Mouse (Mus musculus): Measurements from ENCODE around the gene Pex6.
A peak's percentile ranks its signal among the peaks of the same experiment; 100 is the strongest.
"Not testable (repeated sequence)": the region's sequence is repeated elsewhere in the genome, so short reads cannot be mapped to it uniquely, and the experiment has no call there.

The Pex6 gene

DNA sequence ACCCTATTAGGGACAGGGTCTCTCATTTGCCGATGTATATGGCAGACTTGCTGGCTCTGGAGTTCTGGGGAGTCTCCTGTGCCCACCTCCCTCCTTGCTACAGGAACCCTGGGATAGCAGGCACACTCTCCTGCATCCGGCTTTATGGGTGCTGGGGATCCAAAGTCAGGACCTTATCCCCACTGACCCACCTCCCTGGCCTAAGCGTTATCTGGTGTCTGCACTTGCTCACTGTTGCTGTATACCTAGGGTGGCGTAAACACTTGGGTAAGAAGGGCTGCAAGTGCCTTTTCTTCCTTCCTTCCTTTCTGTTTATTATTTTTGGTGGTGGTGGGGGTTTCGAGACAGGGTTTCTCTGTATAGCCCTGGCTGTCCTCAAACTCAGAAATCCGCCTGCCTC, 30.0 kb downstream of the Pex6 start:
- no peak for DNase-seq

GRCm38 (mm10) chr17:46742986-46743385, 31.7 kb downstream of the Pex6 start:
- DNase-seq, result peak in 1 of 2 experiments; percentile 27

GRCm38 (mm10) chr17:46745506-46745905, 34.2 kb downstream of the Pex6 start:
- no peak for DNase-seq

DNA sequence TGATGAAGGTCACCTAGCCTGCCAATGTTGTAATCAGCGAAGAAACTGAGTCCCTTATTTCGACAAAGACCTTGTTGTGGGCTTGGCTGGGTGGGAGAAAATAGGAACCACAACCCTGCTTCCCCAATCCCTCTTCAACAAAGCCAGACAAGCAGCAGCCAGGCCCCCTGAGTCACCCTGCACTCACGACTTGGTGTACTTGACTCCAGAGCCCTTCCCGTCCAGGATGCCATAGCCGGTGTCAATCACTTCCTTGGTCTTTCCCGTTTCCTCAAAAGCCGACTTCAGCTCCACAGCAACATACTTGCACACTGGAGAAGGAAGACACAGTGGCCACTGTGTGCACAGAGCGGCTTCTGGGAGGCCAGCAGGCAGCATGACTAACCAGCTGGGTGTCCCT, 36.0 kb downstream of the Pex6 start:
- no peak for DNase-seq

DNA sequence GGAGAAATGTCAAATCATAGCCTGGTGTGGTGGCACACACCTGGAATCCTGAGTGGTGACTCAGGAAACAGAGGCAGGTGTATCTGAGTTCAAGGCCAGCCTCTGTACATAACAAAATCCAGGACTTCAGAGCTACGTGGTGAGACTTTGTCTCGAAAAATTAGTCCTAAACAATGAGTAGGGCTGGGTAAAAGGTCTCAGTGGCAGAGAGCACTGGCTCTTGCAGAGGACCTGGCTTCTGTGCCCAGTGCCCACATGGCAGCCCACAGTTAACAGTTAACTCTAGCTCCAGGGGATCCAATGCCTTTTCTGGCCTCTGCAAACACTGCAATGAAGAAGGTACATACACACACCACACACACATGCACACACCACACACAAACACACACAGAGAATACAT, 36.5 kb downstream of the Pex6 start:
- DNase-seq, result peak in 1 of 2 experiments; percentile 27

DNA sequence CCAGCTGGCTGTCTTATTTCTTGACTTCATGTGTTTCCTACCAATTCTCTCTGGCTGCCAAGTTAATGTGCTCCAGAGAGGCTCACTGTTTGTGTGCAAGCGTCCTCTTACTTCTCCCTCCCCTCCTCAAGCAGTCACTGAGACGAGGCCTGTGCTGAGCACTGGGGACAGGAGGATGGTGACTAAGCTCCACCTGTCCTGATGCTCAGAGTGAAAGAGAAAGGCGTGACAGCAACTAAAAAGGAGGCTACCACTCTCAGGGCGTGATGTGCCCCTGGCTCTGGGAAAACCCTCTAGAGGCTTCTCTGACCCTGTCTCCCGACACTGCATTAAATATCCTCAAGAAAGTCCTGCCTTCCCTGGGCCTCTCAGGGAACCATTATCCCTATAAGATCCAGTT, 38.0 kb downstream of the Pex6 start:
- DNase-seq, result no peak

GRCm38 (mm10) chr17:46750580-46750979, 39.3 kb downstream of the Pex6 start:
- DNase-seq, result no peak

- DNase-seq, result no peak
Measured at GRCm38 (mm10) chr17:46751056-46751793, 40.0 kb downstream of the Pex6 start.

GRCm38 (mm10) chr17:46751794-46752556, 40.7 kb downstream of the Pex6 start, which contains the start of gene Cnpy3:
Cnpy3 (minus strand) TSS chr17:46752214.
- DNase-seq, result peak; percentile 98 to 99

DNA sequence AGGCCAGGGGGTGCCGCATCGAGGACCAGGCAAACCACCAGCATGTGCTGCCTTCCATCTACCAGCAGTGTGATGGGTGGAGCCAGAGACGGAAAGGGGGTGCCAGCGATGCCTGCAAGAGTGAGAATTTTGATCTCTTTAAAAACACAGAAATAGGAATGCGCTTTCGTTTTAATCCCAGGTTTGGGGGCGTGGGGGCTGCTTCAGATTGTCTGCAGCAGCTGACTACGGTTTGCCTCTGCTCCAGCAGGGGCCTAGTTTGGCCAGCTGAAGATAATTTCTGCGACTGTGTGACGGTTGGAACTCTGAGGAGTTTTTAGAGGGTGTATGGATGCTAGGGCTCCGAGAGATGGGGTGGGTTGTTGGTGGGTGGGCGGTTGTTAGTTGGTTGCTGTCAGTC, 47.5 kb downstream of the Pex6 start:
- no peak for DNase-seq

DNA sequence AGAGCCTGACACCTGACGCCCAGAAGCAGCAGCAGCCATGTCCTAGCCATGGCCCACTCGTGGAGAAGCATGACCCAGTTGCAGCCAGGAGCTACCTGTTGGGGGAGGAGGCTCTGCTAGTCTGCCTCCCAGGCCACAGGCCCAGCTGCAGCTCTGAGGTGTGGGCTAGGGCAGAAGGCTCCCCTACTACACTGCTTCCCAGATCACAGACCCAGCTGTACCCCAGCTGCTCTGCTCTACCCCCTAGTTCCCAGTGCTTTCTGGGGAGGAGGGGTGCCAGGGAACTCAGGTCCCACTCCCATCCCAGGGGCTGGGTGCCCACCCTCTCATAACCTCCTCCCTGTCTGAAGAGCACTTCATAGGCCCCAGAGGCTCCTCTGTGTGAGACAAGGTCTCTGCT, 52.3 kb downstream of the Pex6 start, which contains the start of gene Ptcra:
TSS of gene Ptcra (minus strand) at position 169 of the 400 bp plus-strand sequence.
- DNase-seq, result no peak

DNA sequence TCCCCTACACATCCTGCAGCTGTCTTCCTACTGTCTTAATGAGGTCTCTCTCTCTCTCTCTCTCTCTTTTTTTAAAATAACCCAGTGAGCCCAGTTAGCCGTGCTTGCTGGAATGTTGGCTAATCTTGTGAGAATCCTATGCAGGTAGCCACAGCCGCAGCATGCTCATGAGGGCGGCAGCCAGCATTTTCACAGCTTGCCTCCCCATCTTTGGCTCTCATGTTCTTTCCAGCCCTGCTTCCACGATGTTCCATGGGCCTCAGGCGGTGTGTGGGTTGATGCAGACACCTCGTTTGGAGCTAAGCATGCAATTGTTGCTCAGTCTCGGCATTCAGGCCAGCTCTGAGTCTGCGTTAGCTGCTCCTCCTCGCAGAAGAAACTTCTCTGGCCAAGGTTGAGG, 53.7 kb downstream of the Pex6 start:
- DNase-seq, result not testable (repeated sequence)

DNA sequence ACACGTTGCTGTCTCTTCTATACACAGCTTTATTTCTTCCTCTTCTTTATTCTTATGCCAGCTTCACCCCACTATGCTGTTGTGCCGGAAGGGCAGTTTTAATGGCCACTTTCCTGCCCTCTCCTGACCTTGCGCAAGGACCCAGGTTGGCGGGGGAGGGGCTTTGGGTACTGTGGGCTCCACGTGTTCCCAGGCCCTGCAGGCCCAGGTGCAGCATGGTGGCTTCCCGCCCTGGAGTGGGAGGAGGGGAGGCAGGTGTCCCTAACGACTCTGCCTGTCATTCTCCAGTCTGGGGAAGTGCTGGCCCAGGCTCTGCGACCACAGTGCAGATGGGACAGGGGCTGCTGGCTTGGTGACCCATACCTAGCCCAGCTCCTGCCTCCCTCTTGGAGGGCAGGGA, 56.6 kb downstream of the Pex6 start:
- DNase-seq, result peak; percentile 35 to 51

GRCm38 (mm10) chr17:46770546-46770945, 59.3 kb downstream of the Pex6 start:
- no peak for DNase-seq

GRCm38 (mm10) chr17:46771025-46771424, 59.8 kb downstream of the Pex6 start:
- DNase-seq, result no peak

- no peak for DNase-seq
Measured at GRCm38 (mm10) chr17:46771616-46772015, 60.4 kb downstream of the Pex6 start.

GRCm38 (mm10) chr17:46772038-46772403, 60.8 kb downstream of the Pex6 start:
- DNase-seq, result no peak

DNA sequence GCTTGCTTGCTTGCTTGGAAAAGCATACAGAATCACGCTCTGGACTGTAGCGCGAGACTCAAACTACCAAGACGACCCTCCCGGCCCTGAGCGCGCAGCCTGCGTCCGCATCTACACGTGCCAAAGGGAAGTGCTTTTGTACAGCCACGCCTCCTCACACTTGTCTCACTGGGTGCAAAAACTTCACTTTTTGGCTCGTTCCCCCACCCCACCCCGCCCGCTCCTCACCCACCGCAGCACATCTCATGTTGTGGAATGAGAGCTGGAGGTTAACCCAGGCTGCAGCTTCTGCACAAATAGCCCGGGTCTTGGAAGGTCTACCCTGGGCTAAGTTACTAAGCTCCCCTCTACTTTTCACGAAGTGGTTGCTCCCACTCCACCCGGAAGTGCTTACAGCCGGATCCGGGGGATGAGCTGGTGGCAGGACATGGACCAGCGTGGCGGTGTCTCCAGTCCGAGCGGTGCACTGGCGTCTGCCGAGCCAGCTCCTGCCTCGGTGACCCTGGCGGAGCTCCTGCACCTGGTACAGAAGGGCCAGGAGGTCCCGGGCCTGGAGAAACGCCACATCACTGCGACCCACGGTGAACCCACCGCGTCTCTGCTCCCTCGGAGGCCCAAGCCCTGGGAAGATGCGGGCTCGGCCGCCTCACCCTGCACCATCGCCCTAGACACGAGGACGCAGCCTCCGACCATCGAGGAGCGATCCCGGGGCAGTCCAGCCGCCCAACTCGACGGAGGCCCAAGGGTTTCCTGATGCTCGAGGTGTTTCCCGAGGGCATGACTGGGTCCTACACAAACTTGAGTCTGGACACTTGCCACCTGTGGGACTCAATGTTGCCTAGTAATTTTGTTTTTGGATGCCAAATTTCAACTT, 61.4 kb downstream of the Pex6 start, which contains the start of gene 2310039H08Rik:
TSS of gene 2310039H08Rik (plus strand) at position 232 of the 874 bp plus-strand sequence.
- peak; percentile 88 for DNase-seq

DNA sequence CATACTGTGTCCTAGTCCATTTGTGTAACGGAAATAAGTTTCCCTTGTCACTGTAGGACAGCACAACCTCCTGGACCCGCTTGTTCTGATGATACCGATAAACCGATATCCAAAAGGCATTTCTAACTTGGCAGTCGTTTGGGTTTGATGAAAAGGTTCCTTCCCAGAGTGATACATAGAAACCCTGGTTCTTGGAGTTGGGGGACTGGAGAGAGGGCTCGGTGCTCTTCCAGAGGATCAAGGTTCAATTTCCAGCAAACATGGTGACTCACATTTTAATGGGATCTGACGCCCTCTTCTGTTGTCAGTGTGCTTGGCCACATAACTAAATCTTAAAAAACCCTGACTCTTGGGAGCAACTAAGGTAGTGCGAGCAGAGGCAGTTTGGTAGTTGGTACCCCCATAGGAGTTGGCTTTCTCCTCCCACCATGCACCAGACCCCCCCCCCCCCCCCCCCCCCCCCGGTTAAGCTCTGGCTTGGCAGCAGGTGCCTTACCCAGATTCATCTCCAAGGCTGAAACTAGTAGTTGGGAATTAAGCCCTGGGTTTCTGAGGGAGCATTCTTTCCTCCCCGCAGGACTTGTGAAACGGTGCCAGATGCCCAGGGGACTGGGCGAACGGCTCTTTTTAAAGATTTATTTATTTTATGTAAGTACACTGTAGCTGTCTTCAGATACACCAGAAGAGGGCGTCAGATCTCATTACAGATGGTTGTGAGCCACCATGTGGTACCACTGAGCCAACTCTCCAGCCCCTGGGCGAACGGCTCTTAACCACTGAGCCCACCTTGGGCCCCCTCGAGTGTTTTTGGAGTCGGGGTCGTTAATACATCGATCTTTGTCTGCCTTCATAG, 62.2 kb downstream of the Pex6 start:
- DNase-seq, result peak; percentile 30 to 36

GRCm38 (mm10) chr17:46774131-46774472, 62.8 kb downstream of the Pex6 start:
- no peak for DNase-seq

DNA sequence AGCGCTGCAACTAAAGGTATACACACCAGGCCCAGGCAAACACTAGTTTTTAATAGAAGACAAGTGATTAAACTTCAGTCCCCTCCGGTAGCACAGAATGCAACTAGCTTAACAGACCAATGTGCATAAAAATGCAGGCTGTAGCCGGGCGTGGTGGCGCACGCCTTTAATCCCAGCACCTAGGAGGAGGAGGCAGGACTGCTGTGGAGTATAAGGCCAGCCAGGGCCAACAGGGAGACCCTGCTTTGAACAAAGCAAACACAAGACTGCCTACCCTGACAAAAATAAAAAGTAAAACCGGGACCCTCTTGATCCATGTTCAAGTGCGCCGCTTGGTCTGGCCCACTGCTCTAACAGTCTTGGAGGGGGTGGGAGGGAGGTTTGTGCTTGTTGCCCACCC, 63.8 kb downstream of the Pex6 start:
- no peak for DNase-seq

Measured in kidney, postnatal 36 days (tissue).